Mouse (Mus musculus): ENCODE results near the gene Nrp1.

Nrp1 gene

GRCm38 (mm10) chr8:128423813-128424212 lies 65.4 kb downstream of the Nrp1 start:
- DNase-seq = no peak

GRCm38 (mm10) chr8:128424626-128425333 lies 66.4 kb downstream of the Nrp1 start:
- no peak for DNase-seq

DNA sequence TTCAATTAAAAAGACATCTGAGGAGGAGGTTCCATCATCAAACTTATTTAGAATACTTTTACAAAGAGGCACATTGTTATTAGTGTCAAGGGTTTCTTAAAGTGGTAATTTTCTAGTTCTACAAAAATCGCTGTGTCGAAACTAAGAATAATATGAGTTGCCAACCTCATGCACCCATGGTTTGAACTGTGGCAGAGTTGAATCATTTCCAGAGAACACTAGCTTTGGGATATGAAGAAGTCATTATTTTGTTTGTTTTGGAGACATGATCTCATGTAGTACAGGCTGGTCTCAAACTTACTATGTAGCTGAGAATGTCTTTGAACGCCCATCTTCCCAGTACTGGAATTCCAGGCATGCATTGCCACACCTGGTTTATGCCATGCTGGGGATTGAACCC lies 68.7 kb downstream of the Nrp1 start:
- DNase-seq = no peak

GRCm38 (mm10) chr8:128428971-128429370 lies 70.6 kb downstream of the Nrp1 start:
- no peak for DNase-seq

GRCm38 (mm10) chr8:128431082-128431481 lies 72.7 kb downstream of the Nrp1 start:
- DNase-seq = no peak

GRCm38 (mm10) chr8:128435749-128436148 lies 77.3 kb downstream of the Nrp1 start:
- DNase-seq = no peak

GRCm38 (mm10) chr8:128437156-128437825 lies 78.9 kb downstream of the Nrp1 start:
- DNase-seq = no peak

DNA sequence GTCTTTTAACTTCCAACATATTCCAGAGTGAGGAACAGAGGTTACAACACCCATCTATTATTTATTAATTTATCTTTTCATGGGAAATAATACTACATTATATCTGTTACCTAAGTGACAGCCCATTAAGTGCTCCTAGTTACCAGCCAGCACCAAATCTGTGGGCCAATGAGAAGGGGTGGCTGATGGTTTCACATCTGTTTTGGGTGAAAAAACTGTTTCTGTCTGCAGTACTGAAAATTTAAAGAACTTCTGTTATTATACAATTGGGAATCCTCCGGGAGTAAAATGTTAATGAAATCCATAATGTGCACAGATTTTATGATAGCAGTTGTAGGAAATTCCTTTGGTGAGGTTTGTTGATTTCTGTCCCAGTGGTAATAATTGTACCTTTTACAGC lies 83.0 kb downstream of the Nrp1 start:
- DNase-seq = no peak

GRCm38 (mm10) chr8:128445596-128445995 lies 87.2 kb downstream of the Nrp1 start:
- no peak for DNase-seq

- DNase-seq = no peak
Measured at GRCm38 (mm10) chr8:128446636-128447035, 88.2 kb downstream of the Nrp1 start.

- DNase-seq = no peak
Measured at GRCm38 (mm10) chr8:128447320-128447719, 88.9 kb downstream of the Nrp1 start.

GRCm38 (mm10) chr8:128450390-128451032 lies 92.1 kb downstream of the Nrp1 start:
- no peak for DNase-seq

DNA sequence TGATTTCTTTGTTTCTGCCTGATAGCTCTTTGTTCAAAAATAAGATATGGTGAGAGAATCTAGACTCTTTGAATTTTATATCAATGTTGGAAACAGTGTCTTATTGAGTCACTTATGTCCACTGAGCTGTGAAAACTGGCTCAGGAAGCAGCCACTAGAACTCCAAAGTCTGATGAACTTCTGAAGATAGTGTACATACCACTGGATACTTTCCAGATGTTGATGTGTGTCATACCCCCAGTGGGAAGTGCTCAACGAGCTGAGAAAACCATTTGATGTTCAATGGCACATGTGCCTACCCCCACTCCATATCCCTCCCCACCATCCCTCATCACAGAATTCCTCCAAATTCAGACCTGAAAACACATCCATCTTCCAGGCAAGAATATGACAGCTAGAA lies 92.7 kb downstream of the Nrp1 start:
- DNase-seq = no peak

DNA sequence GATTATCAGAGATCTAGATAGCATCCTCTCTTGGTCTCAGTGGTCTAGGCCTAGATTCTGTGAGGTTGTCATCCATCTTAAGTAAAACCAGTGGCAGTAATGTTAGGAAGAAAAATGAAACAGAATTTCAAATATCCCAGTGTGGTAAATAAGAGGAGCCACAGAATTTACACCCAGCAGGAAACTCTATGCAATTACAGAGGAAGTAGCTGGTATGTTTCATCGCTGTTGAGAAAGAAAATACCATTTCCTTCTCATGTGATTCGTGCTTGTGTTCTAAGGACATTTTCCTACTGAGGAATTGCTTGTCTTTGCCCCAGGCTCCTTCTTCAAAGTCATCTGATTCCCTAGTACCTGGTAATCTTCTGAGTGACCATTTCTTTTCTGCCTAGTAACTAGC lies 95.1 kb downstream of the Nrp1 start:
- DNase-seq = no peak

GRCm38 (mm10) chr8:128454026-128454425 lies 95.6 kb downstream of the Nrp1 start:
- DNase-seq = no peak

DNA sequence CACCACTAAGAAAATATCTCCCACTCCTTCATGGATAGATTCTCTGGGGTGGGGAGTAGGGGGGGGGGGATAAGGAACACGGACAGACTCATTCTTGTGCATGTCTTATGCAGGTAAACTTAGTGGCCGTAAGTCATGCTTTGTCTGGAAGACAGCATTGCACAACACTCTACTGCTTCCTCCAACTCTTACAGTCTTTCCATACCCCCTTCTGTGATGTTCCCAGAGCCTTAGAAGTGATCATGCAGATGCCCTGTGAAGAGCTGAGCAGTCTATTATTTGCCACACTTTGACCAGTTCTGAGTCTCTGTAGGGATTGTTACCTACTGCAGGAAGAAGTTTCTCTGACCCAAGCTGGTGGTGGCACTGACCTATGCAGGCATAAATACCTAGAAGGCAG lies 98.9 kb downstream of the Nrp1 start:
- no peak for DNase-seq

DNA sequence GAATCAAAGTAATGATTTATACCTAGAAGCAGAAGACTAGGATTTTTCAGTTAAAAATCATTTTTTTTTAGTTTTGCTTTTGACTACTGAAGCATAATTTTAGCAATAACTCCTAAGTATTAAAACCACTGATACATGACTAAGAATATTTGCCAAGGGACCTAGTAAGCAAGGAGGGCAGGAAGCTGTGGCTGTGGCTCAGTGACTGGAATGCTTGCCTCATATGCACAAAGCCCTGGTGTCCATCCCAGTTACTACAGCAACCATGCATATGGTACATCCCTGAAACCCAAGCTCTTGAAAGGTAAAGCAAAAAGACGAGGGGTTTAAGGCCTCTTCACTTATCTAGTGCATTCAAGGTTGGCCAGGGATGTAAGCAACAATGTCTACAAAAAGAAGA lies 101.3 kb downstream of the Nrp1 start:
- no peak for DNase-seq

GRCm38 (mm10) chr8:128461716-128462115 lies 103.3 kb downstream of the Nrp1 start:
- DNase-seq = no peak

GRCm38 (mm10) chr8:128463162-128463561 lies 104.8 kb downstream of the Nrp1 start:
- no peak for DNase-seq

GRCm38 (mm10) chr8:128464056-128464623 lies 105.7 kb downstream of the Nrp1 start:
- DNase-seq = no peak

DNA sequence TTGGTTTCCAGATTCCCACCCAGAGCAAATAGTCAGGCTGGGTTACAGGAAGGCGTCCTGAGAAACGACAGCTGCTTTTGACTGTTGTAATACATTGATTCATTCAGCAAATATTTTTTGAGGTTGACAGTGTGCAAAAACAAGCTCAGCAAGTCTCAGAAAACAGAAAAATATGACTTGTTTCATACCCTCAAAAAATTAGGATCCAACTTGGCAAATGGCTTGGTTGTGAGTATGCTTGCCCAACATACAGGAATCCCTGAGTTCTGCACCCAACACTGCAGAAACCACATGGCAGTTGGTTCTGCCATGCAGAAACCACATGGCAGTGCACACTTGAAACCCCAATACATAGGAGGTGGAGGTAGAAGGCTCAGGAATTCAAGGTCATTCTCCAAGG lies 107.1 kb downstream of the Nrp1 start:
- DNase-seq = no peak

- no peak for DNase-seq
Measured at GRCm38 (mm10) chr8:128466681-128467430, 108.5 kb downstream of the Nrp1 start.

GRCm38 (mm10) chr8:128470097-128470496 lies 111.7 kb downstream of the Nrp1 start:
- DNase-seq = no peak

All from right cerebral cortex, postnatal 25 days (tissue).